Mouse (Mus musculus): ENCODE measurements at regions not wholly inside any gene's neighbourhood (a gene's known extent, or its start where the extent isn't known, plus 50 kb on each side); places are given as distances from the start of the nearest gene placed in this dataset.

DNA sequence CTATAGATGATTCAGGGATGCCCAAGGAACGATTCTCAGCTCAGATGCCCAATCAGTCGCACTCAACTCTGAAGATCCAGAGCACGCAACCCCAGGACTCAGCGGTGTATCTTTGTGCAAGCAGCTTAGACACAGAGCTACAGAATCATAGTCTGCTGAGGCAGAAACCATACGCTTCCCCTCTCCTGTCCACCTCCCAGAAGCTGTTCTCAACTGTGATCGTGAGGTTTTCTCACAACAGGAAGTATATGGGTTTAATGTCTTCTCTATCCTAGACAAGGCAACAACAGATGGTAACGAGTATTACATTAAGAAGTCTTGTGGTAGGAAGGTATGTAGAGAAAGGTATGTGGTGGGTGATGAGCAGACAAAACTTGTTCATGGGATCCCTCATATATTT lies 116.8 kb upstream of the 2210010C04Rik start:
- TF ChIP-seq POLR2A (IDR thresholded peaks at IDR 0.05; ENCODE audit: low read depth, low read length): no peak
- no peak for TF ChIP-seq CTCF (IDR thresholded peaks at IDR 0.05; ENCODE audit: borderline replicate concordance, insufficient read depth, low read length)
